Mouse (Mus musculus) neural tube, embryonic 12.5 days (tissue): Measurements from ENCODE around the gene AC124108.1. TPM values are rescaled to one million over a fixed set of nuclear protein-coding genes. Genes with fewer than 3 reads are reported as not detected.

ENCODE experiments used
- ATAC-seq: fragments of 200-750 bp; cut with Nextera tagmentation; 2 replicates; pipeline ENCODE4 v1.8.0; 2017; ENCODE audit warnings: low read depth, mild to moderate bottlenecking, moderate TSS enrichment, moderate library complexity; ENCODE audit not compliant: low FRiP score
- H3K27ac ChIP-seq: fragments of 300-500 bp; sonication (generic); 2 replicates; pipeline ENCODE4 v1.5.1; 2016
- H3K27me3 ChIP-seq: fragments of 300-500 bp; sonication (generic); replicated peaks from 2 replicates; pipeline ENCODE4 v1.6.1; 2016; ENCODE audit warnings: mild to moderate bottlenecking
- H3K36me3 ChIP-seq: fragments of 300-500 bp; sonication (generic); 2 replicates; pipeline ENCODE4 v1.6.1; 2016; ENCODE audit warnings: mild to moderate bottlenecking
- H3K4me1 ChIP-seq: fragments of 300-500 bp; sonication (generic); 2 replicates; pipeline ENCODE4 v1.6.1; 2016
- H3K4me2 ChIP-seq: fragments of 300-500 bp; sonication (generic); replicated peaks from 2 replicates; pipeline ENCODE4 v1.6.1; 2016; ENCODE audit warnings: mild to moderate bottlenecking
- H3K4me3 ChIP-seq: fragments of 300-500 bp; sonication (generic); 2 replicates; pipeline ENCODE4 v1.5.1; 2016
- H3K9ac ChIP-seq: fragments of 300-500 bp; sonication (generic); 2 replicates; pipeline ENCODE4 v1.6.1; 2016; ENCODE audit warnings: mild to moderate bottlenecking
- H3K9me3 ChIP-seq: fragments of 300-500 bp; sonication (generic); 2 replicates; pipeline ENCODE4 v1.6.1; 2016; ENCODE audit warnings: mild to moderate bottlenecking
- WGBS: fragments of 180-500 bp; shearing (Covaris S2); methylation state at CpG from one replicate; pipeline ENCODE4 v1.1.7; 2016; 5-methylcytosine and 5-hydroxymethylcytosine counted together
- polyA plus RNA-seq: library from polyadenylated mRNA; unstranded; fragments of >200 nt; fragmentation: Nextera tagmentation; extraction: Ambion mirVana; gene quantifications from 2 replicates; pipeline ENCODE4 v1.2.1, GENCODE M21; 2016

The AC124108.1 gene
- 3.0 and 3.7 TPM in 2 replicates for polyA plus RNA-seq

DNA sequence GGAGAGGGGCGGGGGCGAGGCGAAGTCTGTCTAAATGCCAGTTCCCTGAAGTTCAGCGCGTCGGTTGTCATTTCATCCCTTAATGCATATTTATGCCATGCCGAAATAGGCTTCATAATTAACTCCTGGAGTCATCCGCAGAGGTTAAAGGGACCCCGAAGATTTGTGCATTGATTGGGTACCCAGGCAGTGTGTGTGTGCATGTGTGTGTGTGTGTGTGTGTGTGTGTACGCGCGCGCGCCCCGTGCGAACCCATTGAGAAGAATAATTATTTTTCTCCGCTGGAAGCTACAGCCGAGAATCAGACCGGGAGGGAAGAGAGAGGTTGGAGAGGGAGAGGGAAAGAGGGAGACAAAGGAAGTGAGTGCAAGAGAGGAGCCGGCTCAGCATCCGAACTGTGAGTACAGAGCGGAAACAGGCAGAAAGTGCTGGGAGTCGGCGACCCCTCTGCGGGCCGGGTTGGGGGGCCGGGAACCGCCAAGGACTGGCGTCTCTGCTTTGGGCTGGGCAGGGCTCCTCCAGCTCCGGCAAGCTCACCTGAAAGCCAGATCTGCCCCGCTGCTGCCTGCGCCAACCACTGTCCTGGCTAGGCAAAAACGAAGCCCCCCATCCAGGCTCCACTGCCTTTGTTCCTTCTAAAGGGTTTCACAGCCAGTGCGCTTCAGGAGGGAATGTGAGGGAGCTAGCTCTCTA is at the start of gene AC124108.1, which contains the start of gene Lemd1:
AC124108.1 (plus strand) TSS at position 365 of the 693 bp plus-strand sequence.
Lemd1 (plus strand) TSS at position 339 of the 693 bp plus-strand sequence.
- Histone ChIP-seq H3K9ac (peak within 1 kb of the TSS; percentile 98), H3K9me3 (no peaks in the 10 kb centered on the region), H3K4me2 (peak within 1 kb of the TSS; percentile 69), H3K4me3 (peak within 1 kb of the TSS; percentile 79), H3K4me1 (peaks cover 54% of the 10 kb centered on the region), H3K27ac (peak within 1 kb of the TSS; percentile 98), H3K27me3 (peaks cover 4% of the 10 kb centered on the region; the same call in 1 of the 2 replicates), H3K36me3 (no peaks in the 10 kb centered on the region)
- under 1% methylated on average over 34 of the region's 34 CpGs for WGBS
- peak; percentile 30 for ATAC-seq

DNA sequence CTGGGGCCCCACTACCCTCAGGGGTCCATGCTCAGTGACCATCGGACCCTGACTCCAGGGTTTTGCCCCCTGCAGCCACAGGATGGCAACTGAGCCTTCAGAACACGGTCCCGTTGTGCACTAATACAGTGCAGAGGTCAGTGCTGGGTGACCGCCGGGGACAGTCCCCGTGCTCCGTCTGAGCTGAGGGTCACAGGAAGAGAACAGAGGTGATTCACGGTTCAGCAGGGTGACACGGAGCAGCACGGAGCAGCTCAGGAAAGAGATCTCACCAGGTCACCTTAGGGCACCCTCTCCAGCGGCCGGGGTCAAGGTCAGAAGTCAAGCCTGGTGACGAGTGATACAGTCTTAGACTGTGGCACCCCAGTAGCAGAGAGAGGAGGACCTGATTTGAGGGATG is 49.5 kb upstream of the AC124108.1 start:
- Histone ChIP-seq H3K9ac (no peak overlapping the region), H3K4me3 (no peak overlapping the region), H3K9me3 (no peaks in the 10 kb centered on the region), H3K27me3 (peaks cover 25% of the 10 kb centered on the region), H3K4me2 (no peak overlapping the region), H3K36me3 (no peaks in the 10 kb centered on the region), H3K27ac (no peak overlapping the region), H3K4me1 (peaks cover 25% of the 10 kb centered on the region)
- WGBS, result 67% methylated on average over 13 of the region's 13 CpGs
- no peak for ATAC-seq

DNA sequence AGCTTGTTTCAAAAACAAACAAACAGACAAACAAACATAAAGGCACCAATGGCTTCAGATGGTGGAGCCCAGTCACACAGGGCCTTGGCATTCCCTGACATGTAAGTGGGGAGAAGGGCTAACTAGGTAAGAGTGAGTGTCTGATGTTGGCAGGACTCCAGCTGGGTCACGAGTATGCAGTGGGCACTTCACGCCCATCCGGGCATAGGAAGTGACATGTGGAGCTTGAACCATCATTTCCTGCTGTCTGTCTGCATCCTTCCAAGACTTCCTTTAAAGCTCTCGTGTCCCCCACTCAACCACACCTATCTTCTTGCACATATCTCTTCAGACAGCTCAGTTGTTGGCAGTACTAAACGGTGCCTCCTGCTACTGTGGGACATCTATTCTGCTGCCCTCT is 48.2 kb upstream of the AC124108.1 start:
- Histone ChIP-seq H3K36me3 (no peaks in the 10 kb centered on the region), H3K4me1 (peaks cover 25% of the 10 kb centered on the region), H3K27me3 (peaks cover 18% of the 10 kb centered on the region), H3K4me2 (no peak overlapping the region), H3K9ac (no peak overlapping the region), H3K9me3 (no peaks in the 10 kb centered on the region), H3K4me3 (no peak overlapping the region), H3K27ac (no peak overlapping the region)
- WGBS, result 88% methylated on average over 5 of the region's 5 CpGs
- ATAC-seq, result no peak

DNA sequence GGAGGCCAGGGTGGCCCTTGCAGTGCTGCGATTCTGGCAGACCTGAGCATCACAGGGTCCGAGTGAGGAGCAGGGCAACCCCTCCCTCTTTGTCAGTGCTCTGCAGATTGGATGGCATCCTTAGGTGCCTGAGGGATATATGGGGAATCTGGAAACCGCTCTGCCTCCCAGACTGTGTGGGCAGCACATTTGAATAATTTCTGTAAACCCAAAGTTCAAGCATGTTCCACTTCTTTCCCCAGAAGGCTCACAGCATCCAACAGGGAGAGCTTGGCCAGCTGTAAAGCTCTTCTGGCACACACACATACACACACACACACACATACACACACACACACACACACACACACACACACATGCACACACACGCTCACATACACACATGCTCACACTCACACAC is 47.5 kb upstream of the AC124108.1 start:
- Histone ChIP-seq H3K4me1 (peaks cover 21% of the 10 kb centered on the region), H3K9me3 (no peaks in the 10 kb centered on the region), H3K4me3 (no peak overlapping the region), H3K9ac (no peak overlapping the region), H3K27ac (no peak overlapping the region), H3K4me2 (no peak overlapping the region), H3K36me3 (no peaks in the 10 kb centered on the region), H3K27me3 (peaks cover 11% of the 10 kb centered on the region)
- ATAC-seq, result no peak
- WGBS, result 77% methylated on average over 4 of the region's 4 CpGs

DNA sequence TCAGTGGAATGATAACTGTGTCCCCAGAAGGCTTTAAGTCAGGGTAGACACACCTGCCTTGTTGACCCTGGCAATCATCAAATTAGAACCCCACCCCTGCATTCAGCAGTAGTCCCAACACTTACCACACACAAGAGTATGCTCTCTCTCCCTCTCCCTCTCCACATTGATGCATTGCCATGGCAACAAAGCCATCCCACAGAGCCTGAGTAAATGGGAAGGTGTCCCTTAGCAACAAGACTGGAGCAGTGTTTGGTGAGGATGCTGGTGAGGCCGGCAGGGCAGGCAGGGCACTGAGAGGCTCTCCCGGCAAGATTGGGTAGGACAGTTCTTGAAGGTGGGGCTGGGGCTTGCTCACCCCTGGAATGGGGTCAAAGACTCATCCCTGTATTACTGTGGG is 47.0 kb upstream of the AC124108.1 start:
- Histone ChIP-seq H3K36me3 (no peaks in the 10 kb centered on the region), H3K9ac (no peak overlapping the region), H3K4me3 (no peak overlapping the region), H3K27ac (no peak overlapping the region), H3K27me3 (peaks cover 7% of the 10 kb centered on the region; the same call in 1 of the 2 replicates), H3K9me3 (no peaks in the 10 kb centered on the region), H3K4me2 (no peak overlapping the region), H3K4me1 (peaks cover 16% of the 10 kb centered on the region)
- ATAC-seq, result peak; percentile 68
- 18% methylated on average over 2 of the region's 2 CpGs for WGBS

DNA sequence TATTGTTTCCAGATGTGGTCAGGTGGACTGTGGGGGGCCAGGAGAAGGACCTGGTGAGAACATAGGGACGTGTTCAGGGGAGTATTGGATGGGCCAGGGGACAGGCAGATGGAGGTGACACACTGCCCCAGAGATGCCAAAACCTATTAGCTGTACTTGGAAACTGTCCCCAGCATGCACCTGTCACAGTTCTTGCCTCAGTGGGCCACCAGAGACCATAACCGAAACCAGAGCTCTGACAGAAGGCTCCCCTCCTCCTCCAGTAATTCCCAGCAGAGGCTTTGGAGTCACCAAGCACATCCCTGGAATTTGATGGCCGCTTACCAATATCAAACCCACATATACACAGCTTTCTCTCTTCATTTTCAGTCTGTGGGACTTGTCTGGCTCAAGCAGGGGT is 46.4 kb upstream of the AC124108.1 start:
- H3K4me1 ChIP-seq, result peaks cover 11% of the 10 kb centered on the region
- no peak overlapping the region for H3K9ac ChIP-seq
- peaks cover 2% of the 10 kb centered on the region; the same call in 1 of the 2 replicates for H3K27me3 ChIP-seq
- 69% methylated on average over 3 of the region's 3 CpGs for WGBS
- H3K4me2 ChIP-seq, result no peak overlapping the region
- H3K36me3 ChIP-seq, result no peaks in the 10 kb centered on the region
- H3K9me3 ChIP-seq, result no peaks in the 10 kb centered on the region
- no peak for ATAC-seq
- no peak overlapping the region for H3K27ac ChIP-seq
- H3K4me3 ChIP-seq, result no peak overlapping the region

DNA sequence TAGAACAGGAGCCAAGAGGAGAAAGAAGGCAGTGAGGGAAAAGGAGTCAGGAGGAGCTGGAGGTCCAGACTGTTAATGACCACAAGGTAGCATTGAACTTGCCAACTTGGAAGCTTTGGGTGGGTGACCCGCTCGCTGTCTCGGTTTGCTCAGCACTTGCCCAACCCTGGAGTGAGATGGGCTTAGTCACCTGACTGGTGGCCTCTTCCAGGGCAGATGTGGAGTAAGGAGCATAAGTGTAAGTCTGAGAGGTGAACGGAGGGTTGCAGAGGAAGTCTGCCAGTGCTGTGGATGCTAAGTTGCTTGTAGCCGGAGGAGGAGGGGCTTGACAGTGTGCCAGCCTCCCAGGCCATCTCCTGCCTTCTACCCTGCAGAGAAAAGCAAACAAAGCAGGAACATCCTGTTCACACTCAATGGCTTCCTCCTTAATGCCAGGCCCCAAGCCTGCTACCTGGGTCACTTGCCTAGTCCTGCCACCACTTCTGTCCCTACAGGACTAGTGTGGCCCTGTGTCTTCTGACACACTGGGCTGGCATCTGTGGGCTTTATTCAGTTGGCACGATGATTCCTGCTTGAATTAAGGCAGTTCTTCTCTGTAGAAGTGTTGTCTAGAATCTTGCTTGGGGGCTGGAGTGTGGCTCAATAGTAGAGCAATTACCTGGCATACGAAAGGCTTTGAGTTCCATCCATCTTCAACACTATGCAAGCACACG is 45.1 kb upstream of the AC124108.1 start:
- Histone ChIP-seq H3K27ac (no peak overlapping the region), H3K9me3 (no peaks in the 10 kb centered on the region), H3K4me3 (no peak overlapping the region), H3K27me3 (no peaks in the 10 kb centered on the region), H3K36me3 (no peaks in the 10 kb centered on the region), H3K9ac (no peak overlapping the region), H3K4me2 (no peak overlapping the region), H3K4me1 (peaks cover 14% of the 10 kb centered on the region)
- WGBS, result 86% methylated on average over 8 of the region's 8 CpGs
- no peak for ATAC-seq

DNA sequence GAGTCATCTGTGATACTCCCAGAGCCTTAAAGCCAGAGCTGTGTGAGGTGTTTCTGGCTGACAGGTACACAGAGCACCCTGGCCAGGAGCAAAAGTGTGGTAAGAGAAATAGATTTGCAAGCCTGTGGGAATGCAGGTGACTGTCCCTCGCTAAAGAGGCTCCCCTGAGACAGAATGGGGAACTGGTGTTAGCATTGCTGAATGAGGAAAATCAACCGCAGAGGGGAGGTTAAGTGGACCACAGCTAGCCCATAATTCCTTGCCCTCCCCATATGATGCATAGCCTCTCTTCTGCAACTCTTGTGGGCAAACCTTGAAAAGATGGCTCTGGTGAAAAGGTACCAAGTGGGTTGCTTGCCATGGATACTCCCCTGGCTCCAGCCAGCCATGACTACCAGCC is 41.8 kb upstream of the AC124108.1 start:
- no peak for ATAC-seq
- Histone ChIP-seq H3K4me1 (peaks cover 4% of the 10 kb centered on the region; the same call in 1 of the 2 replicates), H3K4me3 (no peak overlapping the region), H3K9ac (no peak overlapping the region), H3K27ac (no peak overlapping the region), H3K9me3 (no peaks in the 10 kb centered on the region), H3K36me3 (no peaks in the 10 kb centered on the region), H3K4me2 (no peak overlapping the region), H3K27me3 (no peaks in the 10 kb centered on the region)
- WGBS, result 75% methylated on average over 2 of the region's 2 CpGs

DNA sequence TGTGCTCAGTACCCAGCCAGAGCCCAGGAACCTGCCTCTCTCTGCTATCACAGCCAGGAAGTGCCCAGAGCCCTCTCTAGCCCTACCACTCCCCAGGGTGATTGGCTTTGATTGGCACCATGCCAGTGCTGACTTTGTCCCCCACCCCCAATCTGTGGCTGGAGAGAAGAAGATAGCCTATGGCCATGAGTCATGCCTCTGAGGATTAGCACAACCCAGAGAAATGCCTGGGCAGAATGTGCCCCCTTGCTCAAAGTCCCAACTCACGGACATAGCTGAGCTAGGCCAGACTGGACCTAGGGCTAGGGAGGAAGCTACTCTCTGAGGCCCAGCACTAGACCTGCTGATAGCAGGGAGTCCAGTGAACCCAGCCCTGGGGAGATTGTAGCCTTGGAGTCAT is 41.1 kb upstream of the AC124108.1 start:
- no peaks in the 10 kb centered on the region for H3K27me3 ChIP-seq
- no peaks in the 10 kb centered on the region for H3K36me3 ChIP-seq
- H3K9ac ChIP-seq, result no peak overlapping the region
- no peak overlapping the region for H3K27ac ChIP-seq
- WGBS, result 43% methylated on average over 1 of the region's 1 CpGs
- no peaks in the 10 kb centered on the region for H3K9me3 ChIP-seq
- ATAC-seq, result no peak
- no peak overlapping the region for H3K4me3 ChIP-seq
- H3K4me1 ChIP-seq, result peaks cover 3% of the 10 kb centered on the region; the same call in 1 of the 2 replicates
- H3K4me2 ChIP-seq, result no peak overlapping the region

DNA sequence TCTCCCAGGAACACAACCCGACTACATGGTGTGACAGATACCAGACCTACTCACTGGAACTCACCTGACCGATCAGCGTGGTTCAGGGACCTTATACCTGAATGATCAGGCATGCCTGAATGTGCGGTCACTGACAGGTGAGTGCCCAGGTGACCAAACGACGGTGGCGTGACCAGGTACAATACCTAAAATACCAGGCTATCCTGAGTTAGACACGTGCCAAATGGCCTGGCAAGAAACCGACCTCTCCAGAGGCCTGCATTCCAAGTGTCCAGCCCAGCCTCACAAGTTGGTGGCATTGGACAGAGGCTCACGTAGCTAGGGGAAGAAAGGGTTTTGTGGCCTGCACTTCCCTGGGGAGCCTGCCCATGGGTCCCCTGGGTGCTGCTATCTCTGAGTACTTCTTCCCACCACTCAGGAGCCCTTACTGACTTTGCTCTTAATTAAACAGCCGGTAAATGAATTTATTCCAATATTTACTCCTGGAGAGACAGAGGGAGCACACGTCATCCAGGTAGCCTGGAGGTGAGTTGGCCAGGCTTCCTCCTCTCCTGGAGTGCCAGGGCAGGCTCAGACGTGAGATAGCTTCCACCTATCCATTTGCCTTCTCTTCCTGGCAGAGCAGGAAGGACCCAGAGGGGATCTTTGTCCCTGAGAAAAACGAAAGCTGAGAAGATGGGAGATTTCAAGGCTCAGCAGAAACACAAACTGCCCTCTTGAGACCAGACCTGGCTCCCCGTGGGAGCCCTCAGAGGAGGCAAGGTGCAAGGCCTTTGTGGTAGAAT is 40.2 kb upstream of the AC124108.1 start:
- ATAC-seq, result no peak
- Histone ChIP-seq H3K4me2 (no peak overlapping the region), H3K4me1 (peaks cover 3% of the 10 kb centered on the region; the same call in 1 of the 2 replicates), H3K9ac (no peak overlapping the region), H3K9me3 (no peaks in the 10 kb centered on the region), H3K27ac (no peak overlapping the region), H3K4me3 (no peak overlapping the region), H3K36me3 (no peaks in the 10 kb centered on the region), H3K27me3 (no peaks in the 10 kb centered on the region)
- 75% methylated on average over 15 of the region's 15 CpGs for WGBS

DNA sequence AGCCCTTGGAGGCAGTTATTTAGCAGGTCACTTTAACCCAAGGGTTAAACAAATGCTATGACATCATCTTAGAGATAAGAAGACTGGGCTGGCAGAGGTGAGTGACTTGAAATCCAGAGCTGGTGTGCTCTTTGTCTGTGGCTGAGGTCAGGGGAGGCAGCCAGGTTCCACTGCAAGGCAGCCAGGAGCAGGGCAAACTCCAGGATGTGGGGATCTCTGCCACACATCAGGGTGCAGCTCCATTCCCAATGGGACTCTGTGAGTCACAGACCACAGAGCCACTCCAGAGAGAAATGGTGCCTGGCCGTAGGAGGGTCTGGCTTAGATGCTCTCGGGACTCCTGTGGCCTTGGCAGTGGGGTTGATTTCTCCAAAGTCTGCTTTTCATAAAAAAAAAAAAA is 39.3 kb upstream of the AC124108.1 start:
- Histone ChIP-seq H3K36me3 (no peaks in the 10 kb centered on the region), H3K4me3 (no peak overlapping the region), H3K27me3 (no peaks in the 10 kb centered on the region), H3K27ac (no peak overlapping the region), H3K9ac (no peak overlapping the region), H3K4me2 (no peak overlapping the region), H3K9me3 (no peaks in the 10 kb centered on the region), H3K4me1 (peaks cover 3% of the 10 kb centered on the region; the same call in 1 of the 2 replicates)
- no peak for ATAC-seq
- 68% methylated on average over 2 of the region's 2 CpGs for WGBS
